Mouse (Mus musculus): Measurements from ENCODE around the gene Pex14.

DNA sequence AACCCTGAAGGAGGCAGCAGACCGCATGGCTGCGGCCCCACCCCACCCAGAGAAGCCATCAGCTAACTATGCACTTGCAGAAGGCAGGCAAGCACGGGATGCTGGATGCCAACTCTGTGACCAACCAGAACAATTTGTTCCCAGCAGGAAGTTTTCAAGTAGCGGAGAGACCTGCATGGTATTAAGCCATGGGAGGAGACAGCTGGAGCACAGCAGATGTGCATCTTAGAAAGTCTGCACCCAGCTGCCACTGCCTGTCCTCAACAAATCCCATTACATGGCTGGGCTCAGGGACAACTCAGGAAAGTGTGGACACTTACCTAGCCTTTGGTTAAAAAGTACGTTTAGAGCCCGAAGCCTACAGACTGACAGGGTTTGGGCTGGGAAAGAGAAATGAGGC, 117.4 kb downstream of the Pex14 start:
- TF ChIP-seq USF1 (IDR thresholded peaks at IDR 0.05; ENCODE audit: low read depth) = no peak
- no peak for TF ChIP-seq POLR2A (IDR thresholded peaks at IDR 0.05; ENCODE audit: insufficient read length, low read depth)
- no peak for TF ChIP-seq POLR2AphosphoS2 (IDR thresholded peaks at IDR 0.05; ENCODE audit: insufficient read length, low read depth)
- TF ChIP-seq CEBPB (IDR thresholded peaks at IDR 0.05; ENCODE audit: insufficient read depth, poor library complexity, severe bottlenecking) = no peak
- TF ChIP-seq MAX (IDR thresholded peaks at IDR 0.05; ENCODE audit: low read depth) = no peak
- no peak for TF ChIP-seq REST (IDR thresholded peaks at IDR 0.05; ENCODE audit: insufficient read depth, insufficient read length)
- no peak for TF ChIP-seq E2F4 (IDR thresholded peaks at IDR 0.05; ENCODE audit: insufficient read depth)
